In genomic region chr4:40240272-40240744, GRCm38 (mm10) we compare ENCODE assay signal across 8 mouse cellular contexts. TPM values are rescaled to one million over a fixed set of nuclear protein-coding genes. Genes with fewer than 3 reads are reported as not detected.
DNase-seq lines count a peak whose midpoint lies in the region; ATAC-seq and TF ChIP-seq lines count a peak whose summit lies in the region.

No protein-coding gene starts in this region.

- no peak overlapping the region for H3K27ac ChIP-seq in layer of hippocampus, adult 2 months
- no peak overlapping the region for H3K27ac ChIP-seq in intestine, embryonic 15.5 days
- H3K27ac ChIP-seq in neural tube, embryonic 13.5 days (replicated peaks) = no peak overlapping the region

- peak overlapping the region; percentile 80 for H3K4me2 ChIP-seq in intestine, embryonic 15.5 days (replicated peaks)
- H3K4me2 ChIP-seq in neural tube, embryonic 13.5 days = peak overlapping the region; percentile 74

- no peaks in the 10 kb centered on the region for H3K9me3 ChIP-seq in intestine, embryonic 15.5 days
- no peaks in the 10 kb centered on the region for H3K9me3 ChIP-seq in neural tube, embryonic 13.5 days

- 0 out of 2 replicates have a peak overlapping the region, but pooled peaks have one; percentile 30 for H3K9ac ChIP-seq in intestine, embryonic 15.5 days
- H3K9ac ChIP-seq in neural tube, embryonic 13.5 days = peak overlapping the region; percentile 69; the same call in 1 of the 2 replicates

- H3K27me3 ChIP-seq in intestine, embryonic 15.5 days (replicated peaks) = no peaks in the 10 kb centered on the region
- H3K27me3 ChIP-seq in neural tube, embryonic 13.5 days = peaks cover 5% of the 10 kb centered on the region; the same call in 1 of the 2 replicates

- no peak for TF ChIP-seq CTCF in layer of hippocampus, adult 2 months (conservative IDR thresholded peaks at IDR 0.05)

- no peaks in the 10 kb centered on the region for H3K36me3 ChIP-seq in intestine, embryonic 15.5 days
- no peaks in the 10 kb centered on the region for H3K36me3 ChIP-seq in neural tube, embryonic 13.5 days

- peaks cover 7% of the 10 kb centered on the region; the same call in 1 of the 2 replicates for H3K4me1 ChIP-seq in intestine, embryonic 15.5 days (replicated peaks)
- peaks cover 18% of the 10 kb centered on the region for H3K4me1 ChIP-seq in neural tube, embryonic 13.5 days (replicated peaks)

- H3K4me3 ChIP-seq in layer of hippocampus, adult 2 months = peak overlapping the region; percentile 73
- peak overlapping the region; percentile 58 for H3K4me3 ChIP-seq in intestine, embryonic 15.5 days (replicated peaks)
- H3K4me3 ChIP-seq in neural tube, embryonic 13.5 days = peak overlapping the region; percentile 47

- DNase-seq in layer of hippocampus, adult 2 months (ENCODE audit: low spot score in 2 of 2) = no peak
- DNase-seq in layer of hippocampus, adult 9-11 months = no peak
- peak; percentile 12 for DNase-seq in embryo, embryonic 9.5 days (ENCODE audit: extremely low spot score)
- no peak for DNase-seq in left cerebral cortex, adult 9 months (ENCODE audit: low spot score in 2 of 2)
- no peak for DNase-seq in c-Kit-positive CD71-positive TER-119-positive erythroid progenitor cells, embryonic 14.5 days (ENCODE audit: low spot score)

- peak; percentile 46; the same call in 1 of the 2 replicates for ATAC-seq in intestine, embryonic 15.5 days
- no peak for ATAC-seq in neural tube, embryonic 13.5 days (ENCODE audit: low read depth)
- ATAC-seq in granulocyte monocyte progenitor cell, adult 5-6 weeks (replicated peaks; ENCODE audit: poor library complexity, severe bottlenecking) = no peak

- 45% methylated on average over 5 of the region's 5 CpGs for WGBS in intestine, embryonic 15.5 days
- 40% methylated on average over 5 of the region's 5 CpGs for WGBS in neural tube, embryonic 13.5 days

RNA-seq across cellular contexts. Expression of gene Ddx58, which starts 0.7 kb away (rescaled TPM):
- 1 to 10 TPM; 4.0 to 5.7 TPM for total RNA-seq in layer of hippocampus, adult 2 months (2021)
- polyA plus RNA-seq in intestine, embryonic 15.5 days (2015; fragmentation: Nextera tagmentation; extraction: Ambion mirVana) = 8.5 and 10.0 TPM in 2 replicates
- polyA plus RNA-seq in neural tube, embryonic 13.5 days (2015; fragmentation: Nextera tagmentation; extraction: Ambion mirVana) = 3.8 and 5.0 TPM in 2 replicates
- total RNA-seq in granulocyte monocyte progenitor cell, adult 5-6 weeks (2014; fragmentation: Nextera tagmentation) = 9.3 and 14.1 TPM in 2 replicates
- total RNA-seq in granulocyte monocyte progenitor cell, adult 5-6 weeks (2017) = 5.4 and 10.7 TPM in 2 replicates

RNA-seq across cellular contexts. Expression of gene Smim27, which starts 29.1 kb away (rescaled TPM):
- 10 to 100 TPM; 12.2 to 13.7 TPM for total RNA-seq in layer of hippocampus, adult 2 months (2021)
- polyA plus RNA-seq in intestine, embryonic 15.5 days (2015; fragmentation: Nextera tagmentation; extraction: Ambion mirVana) = 36.0 and 42.0 TPM in 2 replicates
- polyA plus RNA-seq in neural tube, embryonic 13.5 days (2015; fragmentation: Nextera tagmentation; extraction: Ambion mirVana) = 21.0 and 23.8 TPM in 2 replicates
- 20.5 and 35.3 TPM in 2 replicates for total RNA-seq in granulocyte monocyte progenitor cell, adult 5-6 weeks (2014; fragmentation: Nextera tagmentation)
- total RNA-seq in granulocyte monocyte progenitor cell, adult 5-6 weeks (2017) = 1.4 and 8.9 TPM in 2 replicates

RNA-seq across cellular contexts. Expression of gene Topors, which starts 29.3 kb away (rescaled TPM):
- 10 to 100 TPM; 18.0 to 19.9 TPM for total RNA-seq in layer of hippocampus, adult 2 months (2021)
- polyA plus RNA-seq in intestine, embryonic 15.5 days (2015; fragmentation: Nextera tagmentation; extraction: Ambion mirVana) = 36.5 and 38.3 TPM in 2 replicates
- 33.3 and 38.4 TPM in 2 replicates for polyA plus RNA-seq in neural tube, embryonic 13.5 days (2015; fragmentation: Nextera tagmentation; extraction: Ambion mirVana)
- total RNA-seq in granulocyte monocyte progenitor cell, adult 5-6 weeks (2014; fragmentation: Nextera tagmentation) = 37.2 and 41.3 TPM in 2 replicates
- total RNA-seq in granulocyte monocyte progenitor cell, adult 5-6 weeks (2017) = 93.1 and 94.7 TPM in 2 replicates

RNA-seq across cellular contexts. Expression of gene Ndufb6, which starts 38.9 kb away (rescaled TPM):
- total RNA-seq in layer of hippocampus, adult 2 months (2021) = 100 to 1,000 TPM; 164 to 179 TPM
- polyA plus RNA-seq in intestine, embryonic 15.5 days (2015; fragmentation: Nextera tagmentation; extraction: Ambion mirVana) = 384 and 393 TPM in 2 replicates
- 359 and 361 TPM in 2 replicates for polyA plus RNA-seq in neural tube, embryonic 13.5 days (2015; fragmentation: Nextera tagmentation; extraction: Ambion mirVana)
- 158 and 183 TPM in 2 replicates for total RNA-seq in granulocyte monocyte progenitor cell, adult 5-6 weeks (2014; fragmentation: Nextera tagmentation)
- 46.9 and 72.7 TPM in 2 replicates for total RNA-seq in granulocyte monocyte progenitor cell, adult 5-6 weeks (2017)
